Mouse (Mus musculus): ENCODE data around the gene Rps8.

Rps8 gene

GRCm38 (mm10) chr4:117125348-117125909 lies 30.6 kb downstream of the Rps8 start, which contains the start of gene Btbd19:
Gene Btbd19, minus strand, starts transcription at chr4:117125725.
- DNase-seq (ENCODE audit: extremely low spot score): peak; percentile 49

DNA sequence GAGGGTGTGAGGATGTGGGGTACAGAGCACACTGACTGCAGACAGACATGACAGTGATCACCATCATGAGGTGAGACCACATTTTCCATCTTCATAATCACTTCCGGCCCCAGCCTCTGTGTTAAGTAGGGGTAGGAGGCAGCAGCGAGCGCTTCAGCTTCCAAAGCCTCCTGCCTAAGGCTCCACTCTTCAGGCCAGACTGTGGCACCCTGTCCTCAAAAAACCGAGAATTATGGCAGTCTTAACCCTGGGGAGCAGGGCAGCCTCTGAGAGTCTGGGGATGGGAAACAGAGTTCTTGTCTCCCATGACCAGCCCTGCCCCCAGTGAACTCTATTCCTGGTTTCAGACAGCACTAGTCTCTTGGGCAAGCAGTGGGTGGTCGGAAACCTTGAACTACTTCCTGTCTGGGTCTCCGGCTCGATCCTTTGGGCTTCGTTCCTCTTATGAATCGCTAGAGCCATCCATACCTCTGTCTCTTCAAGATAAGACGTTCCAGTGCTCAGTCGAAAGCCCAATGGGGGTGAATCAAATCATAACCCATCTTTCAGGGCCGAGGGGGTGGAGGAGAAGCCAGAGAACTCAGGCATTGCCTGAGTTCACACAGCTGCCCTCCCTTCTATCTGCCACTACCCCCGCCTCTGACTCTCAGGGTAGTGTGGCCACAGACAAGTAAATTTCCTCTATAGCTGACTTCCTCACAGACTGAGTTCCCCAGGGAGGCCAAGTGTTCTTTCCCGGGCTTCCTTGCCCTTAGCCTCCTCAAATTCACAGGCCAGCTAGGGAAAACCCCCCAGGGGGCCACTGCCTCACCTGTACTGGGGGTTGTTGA lies 31.3 kb downstream of the Rps8 start:
- DNase-seq (ENCODE audit: extremely low spot score): no peak

GRCm38 (mm10) chr4:117124218-117124517 lies 31.9 kb downstream of the Rps8 start:
- no peak for DNase-seq (ENCODE audit: extremely low spot score)

DNA sequence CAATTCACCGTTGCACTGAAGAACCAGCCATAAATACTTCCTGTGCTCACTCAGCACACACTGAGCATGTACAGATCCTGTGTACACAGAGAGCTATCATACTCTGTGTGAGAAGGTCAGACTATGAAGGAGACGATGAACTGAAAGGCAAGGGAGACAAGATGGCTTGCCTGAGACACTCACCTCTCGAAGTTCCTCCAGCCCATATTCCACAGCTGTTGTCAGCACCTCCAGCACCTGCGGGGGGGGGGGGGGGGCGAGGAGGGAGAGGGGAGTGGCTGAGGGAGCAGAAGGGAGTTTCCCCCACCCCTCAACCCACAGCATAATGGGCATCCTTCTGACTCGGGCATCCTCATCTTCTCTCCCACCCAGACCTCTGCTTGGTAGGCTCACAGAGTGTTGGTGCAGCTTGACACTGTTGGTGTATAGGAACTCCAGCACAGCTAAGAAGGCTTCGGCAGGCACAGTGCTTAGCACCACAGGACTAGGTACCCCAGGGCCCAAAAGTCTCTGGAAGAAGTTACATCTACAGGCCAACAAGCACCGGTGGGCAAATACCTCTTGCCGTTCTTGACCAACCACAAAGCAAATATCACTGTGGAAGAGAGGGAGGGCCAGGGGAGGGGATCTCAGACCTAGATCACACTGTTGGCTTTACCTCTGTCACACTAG lies 32.4 kb downstream of the Rps8 start:
- no peak for DNase-seq (ENCODE audit: extremely low spot score)

DNA sequence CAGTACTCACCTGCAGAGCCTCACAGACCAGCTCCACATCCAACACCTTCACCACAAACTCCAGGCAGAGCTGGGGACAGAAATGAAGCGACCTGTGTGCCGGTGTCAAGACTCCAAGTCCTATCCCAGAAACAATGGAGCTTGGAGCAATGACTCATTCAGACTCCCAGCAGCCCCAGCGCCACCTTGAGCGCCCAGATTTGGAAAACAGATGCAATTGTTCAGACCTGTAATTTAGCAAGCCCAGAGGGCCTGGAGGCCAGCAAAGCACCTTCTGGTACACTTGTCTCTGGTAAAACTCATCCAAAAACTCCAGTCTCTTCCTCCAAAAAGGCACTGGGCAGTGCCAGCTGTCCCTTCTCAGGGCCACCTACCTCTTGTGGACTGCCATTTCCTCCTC lies 33.8 kb downstream of the Rps8 start:
- no peak for DNase-seq (ENCODE audit: extremely low spot score)

DNA sequence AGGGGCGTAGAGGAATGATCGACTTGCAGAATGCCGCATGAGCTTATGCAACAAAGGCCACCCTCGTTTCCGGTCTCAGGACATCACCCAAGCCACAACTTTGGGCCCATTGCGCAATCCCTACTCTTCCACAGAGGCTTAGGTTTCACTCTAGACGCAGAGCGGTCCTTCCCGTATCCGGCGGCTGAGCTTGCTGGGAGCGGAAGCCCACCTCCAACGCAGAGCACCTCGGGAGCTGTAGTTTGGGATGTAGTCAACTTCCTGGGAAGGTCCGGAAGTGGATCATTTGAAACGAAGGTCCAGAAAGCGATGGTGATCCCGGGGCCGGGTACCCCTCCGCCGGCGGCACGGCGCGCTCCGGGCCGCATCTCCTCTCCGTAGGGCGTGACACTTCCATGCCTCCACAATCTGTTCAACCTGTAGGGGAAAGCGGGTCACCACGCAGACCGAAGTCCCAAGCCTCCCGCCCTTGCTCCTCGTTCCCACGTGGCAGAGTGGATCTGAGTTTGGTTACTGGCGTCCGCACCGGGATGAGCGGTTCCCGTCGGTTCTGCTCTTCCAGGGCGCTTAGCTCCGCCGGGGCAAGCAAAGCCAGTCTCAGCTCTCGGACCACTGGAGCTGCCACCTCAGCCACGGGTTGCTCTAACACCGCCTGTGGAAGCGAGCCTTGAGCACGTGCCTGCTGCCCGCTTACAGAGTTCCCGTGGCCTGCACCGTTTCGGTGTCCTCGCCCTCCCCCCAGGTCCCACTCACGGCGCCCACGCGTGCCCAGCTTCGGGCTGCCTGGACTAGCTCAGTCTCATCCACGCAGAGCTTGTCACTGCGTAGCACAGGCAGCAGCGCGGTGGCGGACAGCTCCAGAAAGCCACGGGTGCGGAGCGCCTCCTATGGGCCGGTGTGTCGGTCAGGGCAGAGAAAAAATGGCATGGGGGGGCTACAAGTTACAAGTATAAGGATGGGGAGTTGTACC lies 35.3 kb downstream of the Rps8 start:
- DNase-seq (ENCODE audit: extremely low spot score): peak; percentile 91

DNA sequence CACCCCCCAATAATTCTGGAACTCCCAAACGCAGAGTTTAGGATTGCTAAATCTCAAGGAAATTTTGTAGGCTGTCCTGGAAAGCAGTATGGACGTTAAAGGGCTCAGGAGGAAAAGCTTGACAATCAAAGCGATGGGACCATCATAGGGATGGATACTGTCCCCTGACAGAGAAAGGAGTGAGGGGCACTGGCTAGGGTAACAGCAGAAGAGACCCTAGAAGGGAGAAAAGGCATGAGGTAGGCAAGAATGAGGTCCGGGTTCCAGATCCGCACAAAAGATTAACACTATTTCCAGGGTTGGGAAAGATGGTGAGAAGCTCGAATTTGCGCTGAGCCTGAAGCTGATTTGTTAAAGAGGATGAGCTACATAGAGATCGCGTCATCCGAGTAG lies 36.0 kb downstream of the Rps8 start:
- DNase-seq (ENCODE audit: extremely low spot score): no peak

- DNase-seq (ENCODE audit: extremely low spot score): no peak
Measured at GRCm38 (mm10) chr4:117119636-117120035, 36.4 kb downstream of the Rps8 start.

DNA sequence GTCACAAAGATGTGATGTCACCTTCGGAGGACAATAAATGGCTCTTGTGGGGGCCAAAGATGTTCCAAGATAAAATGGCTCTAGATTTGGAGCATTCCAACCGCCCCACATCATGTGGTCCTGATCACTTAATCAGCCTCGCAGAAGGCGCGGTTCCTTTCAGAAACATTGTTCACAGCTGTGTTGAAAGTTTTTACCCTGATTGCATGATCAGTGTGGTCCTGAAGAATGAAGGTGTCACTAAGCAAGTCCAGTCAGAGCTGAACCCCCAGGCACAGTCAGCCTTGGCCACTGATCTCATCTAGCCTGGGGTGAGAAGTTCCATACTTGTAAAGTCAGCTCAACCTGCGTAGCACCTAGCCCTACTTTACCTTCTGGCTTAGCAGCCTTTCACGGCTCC lies 38.1 kb downstream of the Rps8 start:
- DNase-seq (ENCODE audit: extremely low spot score): no peak

- no peak for DNase-seq (ENCODE audit: extremely low spot score)
Measured at GRCm38 (mm10) chr4:117115592-117115991, 40.5 kb downstream of the Rps8 start.

- no peak for DNase-seq (ENCODE audit: extremely low spot score)
Measured at GRCm38 (mm10) chr4:117113237-117113636, 42.8 kb downstream of the Rps8 start.

GRCm38 (mm10) chr4:117110985-117111384 lies 45.1 kb downstream of the Rps8 start:
- DNase-seq (ENCODE audit: extremely low spot score): no peak

DNA sequence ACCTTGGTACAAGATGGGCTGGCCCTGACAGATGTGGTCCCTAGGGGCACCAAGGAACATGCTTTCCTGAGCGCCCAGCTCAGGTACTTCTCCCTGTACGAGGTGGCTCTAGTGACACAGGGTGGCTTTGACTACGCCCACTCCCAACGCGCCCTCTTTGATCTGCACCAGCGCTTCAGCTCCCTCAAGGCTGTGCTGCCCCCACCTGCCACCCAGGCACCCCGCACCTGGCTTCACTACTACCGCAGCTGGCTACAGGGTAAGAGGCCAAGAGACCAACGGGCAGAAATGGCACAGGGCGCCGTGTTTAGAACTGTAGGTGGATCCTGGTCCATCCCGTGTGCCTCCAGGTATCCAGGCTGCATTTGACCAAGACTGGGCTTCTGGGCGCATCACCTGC lies 45.8 kb downstream of the Rps8 start:
- no peak for DNase-seq (ENCODE audit: extremely low spot score)

DNA sequence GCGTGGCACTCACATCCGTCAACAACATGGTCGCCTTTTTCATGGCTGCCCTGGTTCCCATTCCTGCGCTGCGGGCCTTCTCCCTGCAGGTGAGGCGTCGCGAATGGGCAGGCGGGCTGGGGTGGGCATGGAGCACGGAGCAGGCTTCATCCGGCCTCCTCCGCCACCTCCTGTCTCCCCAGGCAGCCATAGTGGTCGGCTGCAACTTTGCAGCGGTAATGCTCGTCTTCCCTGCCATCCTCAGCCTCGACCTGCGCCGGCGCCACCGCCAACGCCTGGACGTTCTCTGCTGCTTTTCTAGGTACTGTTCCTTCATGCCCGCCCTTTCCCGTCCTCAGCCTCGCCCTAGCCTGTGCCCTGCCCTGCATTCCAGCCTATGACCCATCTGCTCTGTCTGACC lies 46.7 kb downstream of the Rps8 start:
- DNase-seq (ENCODE audit: extremely low spot score): no peak

DNA sequence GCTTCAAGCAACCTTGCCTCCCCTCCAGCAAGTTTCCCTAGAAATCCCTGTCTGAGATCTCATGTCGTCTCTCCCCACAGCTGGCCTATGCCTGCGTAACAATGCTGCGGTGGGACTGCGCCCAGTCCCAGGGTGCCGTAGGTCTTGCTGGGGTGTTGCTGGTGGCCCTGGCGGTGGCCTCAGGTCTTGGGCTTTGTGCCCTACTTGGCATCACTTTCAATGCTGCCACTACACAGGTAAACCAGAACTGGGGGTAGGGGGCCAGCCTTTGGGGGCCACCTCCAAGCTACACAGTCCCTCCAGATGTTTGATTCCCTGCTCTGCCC lies 47.6 kb downstream of the Rps8 start:
- DNase-seq (ENCODE audit: extremely low spot score): no peak

GRCm38 (mm10) chr4:117107813-117108523 lies 48.1 kb downstream of the Rps8 start:
- no peak for DNase-seq (ENCODE audit: extremely low spot score)

- DNase-seq (ENCODE audit: extremely low spot score): no peak
Measured at GRCm38 (mm10) chr4:117105127-117105526, 50.9 kb downstream of the Rps8 start.

- no peak for DNase-seq (ENCODE audit: extremely low spot score)
Measured at GRCm38 (mm10) chr4:117104672-117105071, 51.4 kb downstream of the Rps8 start.
